Mouse (Mus musculus) spleen, adult 2 months (tissue): ENCODE data around the gene Nkain2.

Experiments
- CTCF ChIP-seq: fragments of 200-500 bp; IDR thresholded peaks from 2 replicates; pipeline ENCODE4 v1.5.1; 2011; ENCODE audit warnings: mild to moderate bottlenecking, inconsistent platforms; ENCODE audit not compliant: insufficient read depth, insufficient read length, insufficient replicate concordance; ENCODE audit errors: extremely low read depth
- POLR2A ChIP-seq: fragments of 200-500 bp; IDR thresholded peaks from 2 replicates; pipeline ENCODE4 v1.6.1; 2011; ENCODE audit warnings: low read depth, low read length, inconsistent platforms

DNA sequence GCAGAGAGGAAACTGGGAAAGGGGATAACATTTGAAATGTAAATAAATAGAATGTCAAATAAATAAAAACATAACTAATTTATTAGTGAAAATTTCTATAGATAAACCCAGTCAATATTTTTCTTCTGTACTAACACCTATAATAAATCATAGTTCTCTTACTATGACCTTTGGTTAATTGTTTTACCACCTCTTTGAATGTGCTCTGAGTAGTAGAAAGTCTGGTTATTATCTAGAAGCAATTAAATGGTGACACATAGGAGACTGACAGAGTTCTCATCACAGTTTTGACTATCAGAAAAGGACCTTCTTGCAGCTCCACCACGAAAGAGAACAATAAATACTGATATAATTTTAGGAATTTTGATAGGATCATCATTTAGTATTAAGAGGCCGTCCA is 295.3 kb downstream of the Nkain2 start:
- TF ChIP-seq POLR2A (no peak), CTCF (no peak)
